Mouse (Mus musculus) forebrain, postnatal 0 days (tissue): ENCODE results near the gene Ccdc185. TPM values are rescaled to one million over a fixed set of nuclear protein-coding genes. Genes with fewer than 3 reads are reported as not detected.
A peak's percentile ranks its signal among the peaks of the same experiment; 100 is the strongest.

Experiments
- ATAC-seq: fragments of 200-750 bp; cut with Nextera tagmentation; 2 replicates; pipeline ENCODE4 v1.8.0; 2017; ENCODE audit warnings: mild to moderate bottlenecking, moderate library complexity
- DNase-seq: peaks from one replicate; pipeline ENCODE4 v3.0.0-alpha.2; 2015
- H3K27ac ChIP-seq: fragments of 300-500 bp; sonication (generic); 2 replicates; pipeline ENCODE4 v1.5.1; 2014; ENCODE audit warnings: low read depth, mild to moderate bottlenecking, antibody characterized with exemption, low read length, moderate library complexity, mixed read lengths
- H3K27me3 ChIP-seq: fragments of 300-500 bp; sonication (generic); 2 replicates; pipeline ENCODE4 v1.6.1; 2014; ENCODE audit warnings: mild to moderate bottlenecking, low read length, mixed read lengths; ENCODE audit not compliant: insufficient read depth
- H3K36me3 ChIP-seq: fragments of 300-500 bp; sonication (generic); 2 replicates; pipeline ENCODE4 v1.6.1; 2014; ENCODE audit warnings: mild to moderate bottlenecking, moderate library complexity; ENCODE audit not compliant: insufficient read depth
- H3K4me1 ChIP-seq: fragments of 300-500 bp; sonication (generic); 2 replicates; pipeline ENCODE4 v1.6.1; 2014; ENCODE audit warnings: antibody characterized with exemption; ENCODE audit not compliant: insufficient read depth
- H3K4me2 ChIP-seq: fragments of 300-500 bp; sonication (generic); 2 replicates; pipeline ENCODE4 v1.6.1; 2014; ENCODE audit warnings: low read depth, mild to moderate bottlenecking, moderate library complexity
- H3K4me3 ChIP-seq: fragments of 300-500 bp; sonication (generic); 2 replicates; pipeline ENCODE4 v1.5.1; 2014; ENCODE audit warnings: low read depth, low read length, mixed read lengths
- H3K9ac ChIP-seq: fragments of 300-500 bp; sonication (generic); 2 replicates; pipeline ENCODE4 v1.6.1; 2014; ENCODE audit warnings: mild to moderate bottlenecking
- H3K9me3 ChIP-seq: fragments of 300-500 bp; sonication (generic); 2 replicates; pipeline ENCODE4 v1.6.1; 2016; ENCODE audit warnings: low read length
- CTCF ChIP-seq: sonication (generic); IDR thresholded peaks from 2 replicates; pipeline ENCODE4 v1.5.1; 2016; ENCODE audit warnings: antibody characterized with exemption, control low read depth, low read depth
- WGBS: fragments of 180-500 bp; shearing (Covaris S2); extraction: QIAGEN DNeasy Blood & Tissue Kit; methylation state at CpG from one replicate; pipeline ENCODE4 v1.1.7; 2014; 5-methylcytosine and 5-hydroxymethylcytosine counted together
- polyA plus RNA-seq: library from polyadenylated mRNA; unstranded; fragments of >200 nt; fragmentation: Nextera tagmentation; extraction: Ambion mirVana; gene quantifications from 2 replicates; pipeline ENCODE4 v1.2.1, GENCODE M21; 2015
- total RNA-seq: library from RNA; depleted of rRNA; stranded (reverse); fragments of >200 nt; gene quantifications from 2 replicates; pipeline ENCODE4 v1.2.3, GENCODE M21; 2014; rRNA removed

The Ccdc185 gene
- total RNA-seq: not detected in 2 replicates
- not detected in 2 replicates for polyA plus RNA-seq

- Histone ChIP-seq H3K9ac (no peak within 1 kb of the TSS), H3K4me2 (no peak within 1 kb of the TSS), H3K4me3 (no peak within 1 kb of the TSS), H3K9me3 (no peaks in the 10 kb centered on the region), H3K27ac (no peak within 1 kb of the TSS), H3K36me3 (no peaks in the 10 kb centered on the region), H3K4me1 (no peaks in the 10 kb centered on the region), H3K27me3 (no peaks in the 10 kb centered on the region)
- WGBS: 92% methylated on average over 9 of the region's 9 CpGs
- DNase-seq (no peak), ATAC-seq (no peak)
- TF ChIP-seq CTCF: no peak
These were observed at the start of gene Ccdc185 for GRCm38 (mm10) chr1:182749080-182749479. Ccdc185 (minus strand) TSS chr1:182749180.

- Histone ChIP-seq H3K27ac (no peak overlapping the region), H3K4me1 (no peaks in the 10 kb centered on the region), H3K9me3 (no peaks in the 10 kb centered on the region), H3K27me3 (no peaks in the 10 kb centered on the region), H3K4me3 (no peak overlapping the region), H3K4me2 (no peak overlapping the region), H3K9ac (no peak overlapping the region), H3K36me3 (no peaks in the 10 kb centered on the region)
- 50% methylated on average over 14 of the region's 14 CpGs for WGBS
- no peak for TF ChIP-seq CTCF
- ATAC-seq (no peak), DNase-seq (no peak)
These were observed 48.1 kb upstream of the Ccdc185 start for GRCm38 (mm10) chr1:182797048-182797447.

- Histone ChIP-seq H3K27ac (no peak overlapping the region), H3K9me3 (no peaks in the 10 kb centered on the region), H3K4me3 (no peak overlapping the region), H3K9ac (no peak overlapping the region), H3K36me3 (no peaks in the 10 kb centered on the region), H3K4me1 (no peaks in the 10 kb centered on the region), H3K4me2 (no peak overlapping the region), H3K27me3 (no peaks in the 10 kb centered on the region)
- 81% methylated on average over 9 of the region's 9 CpGs for WGBS
- TF ChIP-seq CTCF: no peak
- DNase-seq (no peak), ATAC-seq (no peak)
These were observed 45.6 kb upstream of the Ccdc185 start for GRCm38 (mm10) chr1:182794628-182795027.

- no peak overlapping the region for H3K27ac ChIP-seq
- DNase-seq (no peak), ATAC-seq (no peak)
- TF ChIP-seq CTCF: no peak
- no peaks in the 10 kb centered on the region for H3K27me3 ChIP-seq
- H3K36me3 ChIP-seq: no peaks in the 10 kb centered on the region
- 91% methylated on average over 10 of the region's 10 CpGs for WGBS
- no peak overlapping the region for H3K4me3 ChIP-seq
- H3K9me3 ChIP-seq: no peaks in the 10 kb centered on the region
- no peak overlapping the region for H3K4me2 ChIP-seq
- H3K4me1 ChIP-seq: no peaks in the 10 kb centered on the region
- H3K9ac ChIP-seq: no peak overlapping the region
These were observed 45.2 kb upstream of the Ccdc185 start for GRCm38 (mm10) chr1:182794221-182794620.

- WGBS: 21% methylated on average over 16 of the region's 16 CpGs
- no peak overlapping the region for H3K9ac ChIP-seq
- H3K4me3 ChIP-seq: no peak overlapping the region
- peak; percentile 59 for TF ChIP-seq CTCF
- H3K27ac ChIP-seq: no peak overlapping the region
- H3K4me1 ChIP-seq: no peaks in the 10 kb centered on the region
- H3K36me3 ChIP-seq: no peaks in the 10 kb centered on the region
- no peaks in the 10 kb centered on the region for H3K27me3 ChIP-seq
- H3K9me3 ChIP-seq: no peaks in the 10 kb centered on the region
- ATAC-seq (peak; percentile 81), DNase-seq (peak; percentile 59)
- H3K4me2 ChIP-seq: no peak overlapping the region
These were observed 43.6 kb upstream of the Ccdc185 start for GRCm38 (mm10) chr1:182792521-182793071.

GRCm38 (mm10) chr1:182788896-182789295, 39.9 kb upstream of the Ccdc185 start:
- TF ChIP-seq CTCF: no peak
- Histone ChIP-seq H3K9ac (no peak overlapping the region), H3K27me3 (no peaks in the 10 kb centered on the region), H3K27ac (no peak overlapping the region), H3K4me2 (no peak overlapping the region), H3K4me3 (no peak overlapping the region), H3K4me1 (no peaks in the 10 kb centered on the region), H3K36me3 (no peaks in the 10 kb centered on the region), H3K9me3 (no peaks in the 10 kb centered on the region)
- no peak for DNase-seq
- WGBS: 61% methylated on average over 6 of the region's 6 CpGs
- no peak for ATAC-seq

GRCm38 (mm10) chr1:182787030-182787429, 38.0 kb upstream of the Ccdc185 start:
- ATAC-seq (no peak), DNase-seq (no peak)
- no peaks in the 10 kb centered on the region for H3K27me3 ChIP-seq
- WGBS: 42% methylated on average over 7 of the region's 7 CpGs
- no peak overlapping the region for H3K4me3 ChIP-seq
- H3K27ac ChIP-seq: no peak overlapping the region
- H3K4me2 ChIP-seq: no peak overlapping the region
- TF ChIP-seq CTCF: no peak; the same call in 1 of the 2 replicates
- H3K4me1 ChIP-seq: no peaks in the 10 kb centered on the region
- no peaks in the 10 kb centered on the region for H3K9me3 ChIP-seq
- no peaks in the 10 kb centered on the region for H3K36me3 ChIP-seq
- H3K9ac ChIP-seq: no peak overlapping the region
